Mouse (Mus musculus) MEL (cell line): ENCODE measurements around the gene Nde1.

ENCODE experiments used
- EP300 ChIP-seq, 2 experiments: IDR thresholded peaks; 2 replicates each; pipeline ENCODE4 v1.6.1; 2011; ENCODE audit warnings: improper control_type of control experiment in 2 of 2, low read length in 2 of 2, low read depth in 1 of 2, mild to moderate bottlenecking in 1 of 2
- POLR2A ChIP-seq, 2 experiments: IDR thresholded peaks; 2 replicates each; pipeline ENCODE4 v1.6.1; 2011 to 2012; ENCODE audit warnings: low read length in 2 of 2, mild to moderate bottlenecking in 2 of 2, control low read depth in 1 of 2, improper control_type of control experiment in 1 of 2, low read depth in 1 of 2, moderate library complexity in 1 of 2; ENCODE audit not compliant: control insufficient read depth in 1 of 2, insufficient read depth in 1 of 2, poor library complexity in 1 of 2

DNA sequence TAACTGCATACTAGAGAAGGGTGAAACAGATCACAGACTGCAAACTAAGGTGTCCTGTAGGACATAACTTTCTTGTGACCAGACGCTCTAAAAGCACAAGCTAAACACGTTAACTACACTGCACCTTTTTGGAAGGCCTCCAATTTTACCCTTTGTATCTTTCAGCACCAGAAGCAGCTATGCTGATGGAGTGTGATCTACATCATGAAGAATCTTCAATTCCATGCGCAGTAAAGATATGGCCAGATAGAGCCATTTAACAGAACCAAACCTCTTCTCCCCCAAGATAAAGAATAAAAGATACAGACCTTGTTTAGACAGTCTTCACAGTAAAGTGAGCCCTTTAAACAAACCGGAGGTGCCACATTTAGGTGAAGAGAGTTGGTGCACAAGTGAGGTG, 11.4 kb upstream of the Nde1 start:
- TF ChIP-seq EP300 (IDR thresholded peaks at IDR 0.05; ENCODE audit: low read depth in 1 of 2, low read length in 2 of 2), result peak; percentile 16 to 57; a peak in 1 of 4 replicates
- no peak for TF ChIP-seq POLR2A (IDR thresholded peaks at IDR 0.05; ENCODE audit: control insufficient read depth in 1 of 2, insufficient read depth in 1 of 2, low read depth in 1 of 2, low read length in 2 of 2, poor library complexity in 1 of 2)
